Mouse (Mus musculus) naive thymus-derived CD4-positive, alpha-beta T cell, adult 2 months (primary cell): ENCODE results near the gene Fyn.

ENCODE experiments used
- DNase-seq: peaks from one replicate; pipeline ENCODE4 v3.0.0-alpha.2; 2011; ENCODE audit warnings: low read depth

The Fyn gene

DNA sequence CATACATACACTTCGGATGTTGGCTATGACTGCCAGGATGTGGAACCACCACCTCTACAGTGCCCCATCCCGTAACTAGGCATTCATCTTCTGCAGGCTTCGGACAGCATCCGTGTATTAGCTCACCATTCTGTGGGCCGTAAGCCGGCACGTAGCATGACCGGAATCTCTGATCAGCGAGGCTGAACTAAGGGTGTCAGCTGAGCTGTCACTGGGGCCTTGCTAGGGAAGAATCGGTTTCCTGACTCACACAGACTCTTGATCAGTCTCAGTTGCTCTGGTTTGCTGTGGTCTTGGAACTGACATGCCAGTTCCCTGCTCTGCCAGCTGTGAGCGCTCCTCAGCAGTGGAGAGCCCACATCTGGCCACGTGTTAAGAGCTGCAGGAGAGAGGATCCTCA, 137.7 kb downstream of the Fyn start:
- no peak for DNase-seq

DNA sequence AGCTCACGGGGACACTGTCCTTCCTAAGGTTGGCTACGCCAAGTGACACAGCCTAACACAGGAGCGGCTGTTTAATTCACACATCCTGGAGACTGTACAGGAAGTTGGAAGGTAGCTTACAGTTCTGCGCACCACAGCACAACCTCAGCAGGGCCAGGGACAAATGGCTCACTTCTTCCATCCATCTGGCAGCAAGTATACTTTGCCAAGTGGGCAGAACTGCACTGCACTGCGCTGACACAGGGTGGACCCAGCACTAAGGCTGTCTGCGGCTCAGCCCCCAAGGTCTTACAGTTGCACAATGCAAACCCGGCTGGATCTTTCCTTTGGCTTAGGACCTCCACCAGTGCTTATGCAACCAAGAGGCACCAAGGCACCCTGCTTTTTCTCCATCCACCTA, 138.2 kb downstream of the Fyn start:
- DNase-seq = no peak

DNA sequence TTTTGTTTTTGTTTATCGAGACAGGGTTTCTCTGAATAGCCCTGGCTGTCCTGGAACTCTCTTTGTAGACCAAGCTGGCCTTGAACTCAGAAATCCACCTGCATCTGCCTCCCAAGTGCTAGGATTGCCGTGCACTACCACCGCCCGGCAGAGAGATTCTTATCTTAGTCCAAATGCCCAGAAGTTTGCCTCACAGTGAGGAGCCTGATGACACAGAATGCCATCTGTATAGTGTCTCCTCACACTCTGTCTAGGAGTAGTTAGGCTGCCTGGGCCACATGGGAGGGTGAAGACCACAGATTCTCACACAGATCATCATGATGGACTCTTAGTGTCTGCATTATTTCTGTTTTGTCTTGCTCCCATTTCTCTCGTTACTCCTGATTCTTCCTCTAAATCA, 140.1 kb downstream of the Fyn start:
- DNase-seq = no peak

DNA sequence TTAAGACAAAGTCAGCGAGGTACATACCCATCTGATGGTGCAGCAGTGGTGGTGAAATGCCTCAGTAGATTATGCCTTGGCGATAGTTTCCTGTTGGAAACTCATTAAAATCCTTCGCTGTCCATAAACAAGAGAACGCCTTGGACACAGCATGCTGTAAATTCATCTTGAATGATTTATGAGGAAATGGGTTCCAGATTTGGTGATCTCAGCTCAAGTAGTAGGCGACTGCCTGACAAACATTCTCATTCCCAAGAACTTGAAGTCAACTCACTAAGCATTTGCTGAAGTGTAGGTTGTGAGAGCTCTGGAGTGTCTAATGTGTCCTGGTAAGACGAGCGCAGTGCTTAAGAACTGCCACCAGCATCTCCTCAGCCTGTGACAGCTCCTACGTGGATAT, 141.3 kb downstream of the Fyn start:
- no peak for DNase-seq

DNA sequence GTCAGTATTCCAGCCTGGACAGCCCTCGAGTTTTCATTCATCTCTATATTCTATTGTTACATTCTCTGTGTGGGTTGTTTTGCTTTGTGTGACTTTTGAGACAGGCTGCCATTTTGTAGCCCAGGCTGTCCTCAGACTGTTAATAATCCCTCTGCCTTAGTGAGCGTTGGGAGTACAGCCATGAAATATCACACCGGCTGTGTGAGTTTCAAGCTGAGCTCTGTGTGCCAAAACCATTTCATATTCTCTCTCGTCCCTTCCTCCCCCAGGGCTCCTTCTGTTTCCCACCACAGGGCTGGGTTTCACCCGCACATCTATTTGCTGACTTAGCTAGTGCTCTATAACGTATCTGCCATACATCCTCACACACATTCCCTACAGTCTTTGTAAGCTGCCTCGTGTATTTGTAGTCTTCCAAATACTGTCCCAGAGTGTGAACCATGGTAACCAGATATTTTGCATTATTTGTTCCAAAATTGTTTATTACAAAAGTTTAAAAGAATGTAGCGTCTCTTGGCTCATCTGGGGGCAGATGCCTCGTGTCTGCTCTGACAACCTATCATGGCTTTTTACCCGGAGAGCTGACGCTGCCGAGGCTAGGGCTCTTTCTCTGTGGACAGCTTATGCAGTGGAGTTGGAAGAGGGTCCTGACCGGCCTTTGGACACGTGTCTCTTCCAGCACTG, 144.1 kb downstream of the Fyn start:
- DNase-seq = no peak

DNA sequence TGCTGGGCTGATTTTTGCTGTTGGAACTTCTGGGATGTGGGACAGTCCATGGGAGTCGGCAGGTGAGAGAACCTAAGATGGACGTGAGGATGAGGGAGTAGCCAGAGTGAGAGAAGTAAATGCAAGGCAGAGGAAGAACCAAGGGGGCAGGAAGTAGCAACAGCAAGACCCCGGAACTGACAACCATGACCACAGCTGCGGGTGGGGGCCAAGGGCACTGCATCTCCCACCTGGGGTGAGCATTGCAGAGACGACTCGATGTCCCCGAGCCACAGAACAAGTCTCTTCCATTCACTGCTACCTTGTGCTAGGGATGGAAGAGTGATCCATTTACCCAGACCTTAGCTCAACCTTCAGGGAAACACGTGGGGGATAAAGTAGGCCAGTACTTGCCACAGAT, 146.3 kb downstream of the Fyn start:
- no peak for DNase-seq

DNA sequence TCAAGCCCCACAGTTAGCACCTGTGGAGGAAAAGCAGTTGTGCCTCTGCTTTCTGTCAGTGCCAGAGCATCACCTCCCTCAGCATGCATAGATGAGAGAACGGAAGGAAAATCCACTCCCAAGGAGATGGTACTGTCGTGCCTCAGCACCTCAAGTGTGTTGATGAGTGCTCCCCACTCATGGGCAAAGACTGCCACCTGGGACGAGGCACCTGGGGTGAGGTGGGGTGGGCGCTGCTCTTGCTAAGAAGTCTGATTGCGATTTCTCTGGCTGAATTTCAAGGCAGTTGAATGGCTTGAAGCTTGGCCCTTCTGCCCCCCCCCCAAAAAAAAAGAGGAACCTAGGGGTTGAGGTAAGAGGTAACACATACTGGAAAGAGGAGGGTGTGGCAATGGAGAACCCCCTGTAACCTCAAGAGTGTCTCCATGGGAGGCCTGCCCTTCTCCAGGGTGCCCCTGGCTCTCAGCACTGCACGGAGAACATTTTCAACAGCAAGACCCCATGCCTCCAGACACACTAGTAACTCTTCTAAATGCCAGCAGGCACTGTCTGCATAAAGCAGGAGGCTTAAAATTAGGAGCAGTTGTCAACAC, 148.0 kb downstream of the Fyn start:
- DNase-seq = no peak

DNA sequence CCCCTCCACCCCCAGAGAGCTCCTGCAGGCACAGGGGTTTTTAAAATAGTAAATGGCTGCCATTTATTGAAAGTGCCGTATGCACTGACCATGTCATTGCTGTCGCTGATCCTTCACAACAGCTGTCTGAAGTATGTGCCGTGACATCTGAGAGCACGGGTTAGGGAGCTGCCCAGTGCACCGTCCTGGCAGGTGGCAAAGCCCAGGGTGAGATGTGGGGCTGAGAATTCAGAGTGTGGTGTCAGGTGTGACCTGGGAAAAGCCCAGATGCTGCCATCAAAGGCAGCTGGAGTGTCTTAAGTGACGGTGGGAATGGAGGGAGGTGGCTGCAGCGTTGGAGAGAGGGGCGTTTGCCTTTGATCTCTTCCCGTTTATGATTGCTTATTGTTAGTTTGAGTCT, 148.7 kb downstream of the Fyn start:
- no peak for DNase-seq

DNA sequence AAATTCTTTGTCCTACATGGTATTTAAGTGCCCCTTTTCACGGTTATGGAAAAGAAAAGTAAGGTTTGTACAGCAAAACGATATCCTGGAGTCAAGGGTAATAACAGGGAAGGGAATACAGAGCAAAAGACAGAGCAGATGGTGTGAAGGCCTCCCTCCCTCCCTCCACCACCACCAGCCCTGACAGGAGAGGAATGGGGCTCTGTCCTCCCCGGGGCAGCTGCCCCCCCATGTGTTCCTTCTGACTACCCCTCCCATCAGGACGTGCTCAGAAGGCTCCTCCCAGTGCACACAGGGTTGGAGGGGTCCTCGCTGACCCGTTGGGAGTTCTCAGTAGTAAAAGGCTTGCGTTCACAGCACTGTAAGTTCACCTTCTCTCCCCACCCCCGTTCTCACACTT, 149.6 kb downstream of the Fyn start:
- no peak for DNase-seq

DNA sequence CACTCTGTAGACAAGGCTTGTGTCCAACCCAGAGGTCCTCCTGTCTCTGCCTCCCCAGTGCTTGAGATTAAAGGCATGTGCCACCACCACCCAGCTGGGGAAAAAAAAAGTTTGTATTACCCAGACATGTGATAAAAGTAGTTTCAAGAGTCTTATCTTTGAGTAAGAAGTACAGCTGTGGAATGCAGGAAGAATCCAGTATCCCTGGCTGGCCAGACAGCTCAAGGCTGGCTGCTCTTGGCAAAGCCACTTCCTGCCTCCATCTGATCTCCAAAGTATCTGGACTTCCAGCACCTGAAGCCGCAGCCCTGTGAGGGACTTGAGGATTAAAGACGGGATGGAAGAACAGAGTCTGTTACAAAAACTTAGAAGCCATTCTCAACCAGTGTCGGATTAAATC, 150.2 kb downstream of the Fyn start:
- no peak for DNase-seq

DNA sequence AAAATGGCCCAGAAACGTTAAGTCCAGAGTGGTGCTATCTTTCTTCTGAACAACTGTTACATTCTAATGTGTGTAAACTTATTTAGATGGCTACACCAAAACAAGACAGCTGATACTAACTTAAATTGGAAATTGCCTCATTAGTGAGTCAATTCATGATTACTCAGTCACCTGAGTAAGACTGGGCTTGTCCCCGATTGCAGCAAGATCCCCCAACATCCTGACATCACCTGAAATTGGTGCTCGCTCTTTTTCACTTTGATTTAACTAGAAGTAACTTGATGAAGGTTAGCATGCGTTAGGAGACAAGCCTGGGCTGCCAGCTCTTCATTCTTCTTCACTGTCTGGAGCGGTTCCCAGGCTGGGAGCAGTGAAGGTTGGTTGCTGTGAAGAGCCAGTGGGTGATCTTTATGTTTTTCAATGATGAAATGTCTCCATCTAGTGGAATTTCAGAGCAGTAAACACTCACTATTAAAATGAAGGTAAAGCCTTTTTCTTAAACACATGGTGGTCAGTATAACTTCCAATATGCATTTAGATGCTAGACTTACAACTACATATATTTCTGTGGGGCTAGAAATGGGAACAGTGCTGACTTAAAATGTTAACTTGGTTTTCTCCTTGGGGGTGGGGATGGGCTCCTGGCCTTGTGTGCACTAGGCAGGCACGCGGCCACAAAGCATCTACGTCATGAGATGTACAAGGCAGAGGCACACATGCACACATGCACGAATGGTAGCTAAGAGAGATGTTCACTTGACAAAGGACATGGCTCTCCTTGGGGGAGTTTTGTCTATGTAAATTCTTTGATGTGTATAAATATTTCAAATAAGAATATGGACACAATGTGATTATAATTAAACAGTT, 151.7 kb downstream of the Fyn start:
- peak; percentile 77 for DNase-seq

DNA sequence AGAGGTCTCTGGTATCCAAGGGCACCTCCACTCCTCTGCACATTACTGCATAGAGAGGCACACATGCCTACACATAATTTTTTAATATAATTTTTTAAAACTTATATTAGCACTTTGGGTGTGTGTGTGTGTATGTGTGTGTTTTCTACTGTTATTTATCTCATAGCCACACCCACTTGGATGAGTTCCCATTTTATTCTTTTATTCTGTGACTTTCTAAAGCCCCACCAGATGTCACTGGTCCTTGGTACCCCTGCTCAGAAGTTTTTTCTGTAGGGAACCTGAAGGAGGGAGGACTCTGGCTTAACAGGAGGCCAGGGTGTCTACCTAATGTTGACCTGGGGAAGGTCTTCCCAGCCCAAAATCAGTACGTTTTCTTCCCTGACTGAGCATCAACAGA, 152.7 kb downstream of the Fyn start:
- no peak for DNase-seq

DNA sequence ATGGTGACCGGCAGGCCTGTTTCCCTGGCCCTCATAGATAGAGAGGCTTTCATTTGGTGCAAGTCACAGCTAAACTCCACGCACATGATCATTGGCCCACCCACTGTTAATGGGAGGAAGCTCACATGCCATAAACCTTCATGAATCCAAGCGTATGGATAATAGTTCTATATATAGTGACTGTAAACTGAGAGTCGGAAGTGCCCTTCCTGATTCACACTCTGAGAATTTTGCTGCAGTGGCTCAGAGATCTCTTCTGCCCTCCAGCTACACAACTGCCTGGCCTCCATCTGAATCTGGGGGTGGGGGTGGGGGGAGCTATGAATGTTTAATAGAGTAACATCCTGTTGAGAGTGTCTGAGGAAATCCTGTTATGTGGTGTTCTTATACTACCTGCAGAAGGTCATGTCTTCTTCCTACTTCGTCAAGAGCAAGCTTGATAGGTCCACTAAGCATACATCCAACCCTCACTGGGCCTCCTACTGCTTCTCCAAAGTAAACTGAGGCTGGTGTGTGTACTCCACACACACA, 153.3 kb downstream of the Fyn start:
- peak; percentile 50 for DNase-seq

DNA sequence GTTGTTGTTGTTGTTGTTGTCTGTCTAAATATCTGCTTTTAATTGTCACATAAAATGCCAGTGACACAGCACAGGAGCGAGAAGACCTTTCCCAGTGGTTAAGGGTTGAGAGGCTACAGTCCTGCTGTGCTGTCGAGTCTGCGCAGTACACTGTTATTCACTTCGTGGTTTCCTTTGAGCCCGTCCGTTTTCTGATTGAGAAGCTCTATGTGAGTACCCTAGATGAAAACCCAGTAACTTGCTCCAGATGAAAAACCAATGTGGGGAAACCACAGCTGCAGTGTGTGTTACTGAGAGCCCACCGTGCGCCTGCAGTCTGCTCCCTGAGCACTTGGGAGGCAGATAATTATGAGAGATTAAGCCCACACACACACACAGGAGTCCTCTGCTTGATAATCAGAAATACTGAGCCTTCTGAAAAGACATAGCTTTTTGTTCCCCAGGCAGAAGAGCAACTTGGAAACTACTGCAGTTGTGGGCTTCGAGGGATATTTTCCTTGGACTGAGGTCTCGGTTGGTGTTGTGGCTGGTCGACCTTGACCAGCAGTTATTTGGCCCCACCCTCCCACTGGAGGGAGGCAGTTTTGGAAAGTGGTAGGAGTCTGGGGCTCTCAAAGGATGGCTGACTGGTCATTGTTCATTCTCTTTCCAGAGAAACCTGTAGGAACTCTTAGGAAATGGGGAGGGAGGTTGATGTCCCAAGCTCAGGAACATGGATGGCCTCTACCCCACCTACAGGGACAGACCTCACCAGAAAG, 154.4 kb downstream of the Fyn start:
- DNase-seq = no peak

DNA sequence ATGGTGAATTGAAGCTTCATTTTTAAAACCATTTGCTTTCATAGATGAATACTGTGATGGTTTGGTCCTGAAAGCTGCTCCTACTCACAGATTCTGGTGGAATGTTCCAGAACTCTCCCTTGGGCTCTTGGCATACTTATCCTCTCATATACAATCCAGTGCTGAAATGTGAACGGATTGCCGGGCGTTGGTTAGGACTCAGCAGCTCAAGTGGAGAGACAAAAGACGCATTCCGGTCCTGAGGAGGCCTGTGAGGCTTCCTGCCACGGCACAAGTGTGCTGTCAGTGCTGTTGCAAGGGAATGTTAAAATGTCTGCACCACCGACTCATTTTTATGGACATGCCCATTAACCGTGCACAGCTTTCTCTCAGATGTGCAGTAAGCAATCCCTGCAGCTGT, 155.7 kb downstream of the Fyn start:
- DNase-seq = no peak

DNA sequence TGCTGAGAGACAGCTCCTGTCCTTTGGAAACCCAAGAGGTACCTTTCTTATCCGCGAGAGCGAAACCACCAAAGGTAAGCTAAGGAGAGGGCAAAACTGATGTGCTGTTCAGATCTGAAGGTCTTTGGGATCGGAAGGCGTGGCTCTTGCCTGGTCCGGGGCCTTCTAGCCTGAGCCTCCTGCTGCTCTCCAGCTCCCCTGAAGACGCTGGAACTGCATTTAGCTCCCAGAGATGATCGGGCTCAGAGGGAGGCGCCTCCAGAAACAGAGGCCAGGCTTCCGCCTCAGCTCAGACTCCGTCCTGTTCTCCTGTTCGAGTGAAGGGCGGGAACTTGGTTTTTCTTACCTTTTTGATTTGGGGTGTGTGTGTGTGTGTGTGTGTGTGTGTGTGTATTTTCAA, 156.8 kb downstream of the Fyn start:
- DNase-seq = no peak

DNA sequence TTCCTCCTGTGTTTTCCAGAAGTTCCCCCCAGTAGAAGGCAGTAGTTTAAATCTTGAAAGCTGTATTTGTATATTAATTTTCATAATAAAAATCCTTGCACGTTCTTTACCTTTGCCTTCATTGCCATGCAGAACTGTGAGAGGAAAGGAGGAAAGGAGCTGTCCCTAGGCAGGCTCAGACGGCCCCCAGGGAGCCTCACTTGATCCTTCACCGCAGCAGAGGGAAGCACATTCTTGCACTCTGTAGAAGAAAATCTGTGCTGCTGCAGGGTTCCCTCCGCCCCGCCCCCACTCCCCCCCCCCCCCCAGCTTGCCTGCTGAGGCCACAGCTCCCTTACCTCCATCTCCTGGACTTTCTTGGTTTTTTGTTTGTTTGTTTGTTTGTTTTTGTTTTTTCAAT, 158.5 kb downstream of the Fyn start:
- DNase-seq = no peak

DNA sequence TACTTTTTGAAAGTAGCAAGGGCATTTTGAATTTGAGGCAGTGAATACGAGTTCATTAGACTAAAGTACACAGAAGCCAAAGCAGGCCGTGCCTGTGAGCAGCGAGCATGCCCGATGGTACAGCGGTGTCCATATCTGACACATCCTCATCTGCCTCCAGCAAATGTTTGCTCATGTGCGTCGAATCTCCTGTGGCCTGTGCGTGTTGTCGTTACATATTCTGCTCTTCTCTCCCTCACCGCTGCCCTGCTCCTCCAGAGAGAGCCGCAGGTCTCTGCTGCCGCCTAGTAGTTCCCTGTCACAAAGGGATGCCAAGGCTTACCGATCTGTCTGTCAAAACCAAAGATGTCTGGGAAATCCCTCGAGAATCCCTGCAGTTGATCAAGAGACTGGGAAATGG, 160.5 kb downstream of the Fyn start:
- DNase-seq = no peak

DNA sequence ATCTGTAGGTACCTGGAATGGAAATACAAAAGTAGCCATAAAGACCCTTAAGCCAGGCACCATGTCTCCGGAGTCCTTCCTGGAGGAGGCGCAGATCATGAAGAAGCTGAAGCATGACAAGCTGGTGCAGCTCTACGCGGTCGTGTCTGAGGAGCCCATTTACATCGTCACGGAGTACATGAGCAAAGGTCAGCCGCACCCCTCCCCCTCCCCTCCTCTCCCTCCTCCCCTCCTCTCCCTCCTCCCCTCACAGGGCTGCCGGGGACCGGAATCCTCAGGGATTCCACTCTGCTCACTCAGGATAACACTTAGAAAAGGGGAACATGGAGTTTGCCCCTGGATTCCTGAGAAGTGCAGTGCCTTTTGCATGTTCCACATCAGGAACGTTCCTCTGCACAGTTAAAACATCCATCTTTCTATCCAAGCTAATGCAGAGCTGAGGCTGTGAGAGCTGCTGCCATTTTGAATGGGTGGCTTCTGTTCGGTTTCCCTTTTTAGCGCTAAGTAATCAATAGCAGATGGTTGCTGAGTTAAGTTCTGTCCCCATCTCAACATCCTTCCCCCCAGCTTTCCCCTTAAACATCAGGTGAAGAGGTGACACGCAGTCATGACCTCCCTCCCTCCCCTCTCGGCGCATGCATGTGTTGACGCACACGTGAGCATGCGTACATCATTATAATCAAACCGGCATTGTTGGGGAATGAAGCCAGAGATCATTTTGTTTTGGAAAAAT, 163.5 kb downstream of the Fyn start:
- DNase-seq = no peak

DNA sequence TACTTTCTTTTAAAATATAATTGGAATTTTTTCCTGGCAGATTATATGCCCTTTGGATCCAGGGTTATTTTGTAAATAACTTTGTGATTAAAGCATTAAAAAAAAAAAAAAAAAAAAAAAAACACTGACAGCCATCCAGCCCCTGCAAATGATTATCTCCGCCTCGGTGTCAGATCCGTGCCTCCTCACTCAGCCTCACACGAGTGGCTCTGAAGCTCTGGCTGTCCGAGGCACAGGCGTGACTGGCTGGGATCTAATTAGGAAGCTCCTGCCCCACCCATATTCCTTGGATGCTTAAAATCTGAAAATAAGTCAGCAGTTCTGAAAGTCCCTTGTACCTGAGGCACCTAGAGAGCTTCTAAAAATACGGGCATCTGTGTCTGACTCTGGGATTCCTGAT, 164.2 kb downstream of the Fyn start:
- DNase-seq = no peak

DNA sequence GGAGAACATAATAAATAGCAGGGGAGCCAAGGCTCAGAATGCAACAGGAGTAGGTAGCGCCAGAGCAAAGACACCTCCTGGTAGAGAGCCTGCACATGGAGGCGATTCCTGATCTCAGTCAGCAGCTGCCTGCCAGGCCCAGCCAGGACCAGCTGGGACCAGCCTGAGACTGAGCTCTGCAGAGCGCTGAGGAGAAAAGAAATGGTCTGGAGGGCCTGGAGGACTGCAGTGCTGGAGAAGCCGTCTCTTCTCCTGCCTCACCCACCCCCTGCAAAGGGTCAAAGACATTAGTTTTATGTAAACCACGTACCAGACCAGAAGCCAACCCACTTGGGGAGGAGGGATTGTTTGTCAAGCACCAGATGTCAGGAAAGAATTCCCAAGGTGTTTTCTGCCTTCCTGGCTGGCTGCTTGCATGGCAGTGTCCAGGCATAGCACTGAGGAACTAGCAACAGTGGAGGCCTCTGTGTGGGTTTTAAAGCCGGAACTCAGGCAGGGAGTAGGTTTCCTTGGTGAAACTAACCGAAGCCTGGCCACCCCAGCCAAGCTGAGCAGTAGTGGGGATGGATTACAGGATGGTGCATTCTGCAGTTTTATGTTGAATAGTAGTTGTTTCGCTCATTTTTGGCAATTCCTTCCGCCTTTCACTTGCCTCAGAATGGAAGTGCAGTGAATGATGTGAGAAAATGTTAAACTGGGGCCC, 165.8 kb downstream of the Fyn start:
- DNase-seq = no peak
